Mouse (Mus musculus): ENCODE measurements at regions not wholly inside any gene's neighbourhood (a gene's known extent, or its start where the extent isn't known, plus 50 kb on each side); places are given as distances from the start of the nearest gene placed in this dataset.
"Not testable (repeated sequence)": the region's sequence is repeated elsewhere in the genome, so short reads cannot be mapped to it uniquely, and the experiment has no call there.

GRCm38 (mm10) chr9:90618154-90618553 is 347.6 kb upstream of the Tbc1d2b start:
- Histone ChIP-seq H3K36me3 (ENCODE audit: control insufficient read depth, insufficient read depth, low read length) (no peaks in the 10 kb centered on the region), H3K4me3 (ENCODE audit: low read depth, low read length) (no peak overlapping the region), H3K4me1 (ENCODE audit: control insufficient read depth, insufficient read depth, low read length) (no peaks in the 10 kb centered on the region), H3K9ac (ENCODE audit: low read depth, low read length) (no peak overlapping the region), H3K4me2 (no peak overlapping the region), H3K27me3 (ENCODE audit: control insufficient read depth, insufficient read depth, low read length) (no peaks in the 10 kb centered on the region), H3K27ac (ENCODE audit: low read depth, low read length) (no peak overlapping the region), H3K9me3 (replicated peaks; ENCODE audit: control insufficient read depth, low read length) (no peaks in the 10 kb centered on the region)
- ATAC-seq (replicated peaks; ENCODE audit: insufficient number of reproducible peaks, low FRiP score, low TSS enrichment), result no peak
- WGBS (ENCODE audit: insufficient replicate concordance), result 82% methylated on average over 7 of the region's 7 CpGs

- Histone ChIP-seq H3K36me3 (ENCODE audit: control insufficient read depth, insufficient read depth, low read length) (no peaks in the 10 kb centered on the region), H3K27me3 (ENCODE audit: control insufficient read depth, insufficient read depth, low read length) (no peaks in the 10 kb centered on the region), H3K4me3 (ENCODE audit: low read depth, low read length) (no peak overlapping the region), H3K9me3 (replicated peaks; ENCODE audit: control insufficient read depth, low read length) (no peaks in the 10 kb centered on the region), H3K27ac (ENCODE audit: low read depth, low read length) (no peak overlapping the region), H3K4me2 (no peak overlapping the region), H3K9ac (ENCODE audit: low read depth, low read length) (no peak overlapping the region), H3K4me1 (ENCODE audit: control insufficient read depth, insufficient read depth, low read length) (no peaks in the 10 kb centered on the region)
- ATAC-seq (replicated peaks; ENCODE audit: insufficient number of reproducible peaks, low FRiP score, low TSS enrichment), result no peak
- WGBS (ENCODE audit: insufficient replicate concordance), result 69% methylated on average over 4 of the region's 4 CpGs
Observed at GRCm38 (mm10) chr9:90597894-90598293, 327.3 kb upstream of the Tbc1d2b start.

- WGBS (ENCODE audit: insufficient replicate concordance), result 79% methylated on average over 1 of the region's 1 CpGs
- ATAC-seq (replicated peaks; ENCODE audit: insufficient number of reproducible peaks, low FRiP score, low TSS enrichment), result no peak
- H3K9ac ChIP-seq (ENCODE audit: low read depth, low read length), result no peak overlapping the region
- no peak overlapping the region for H3K4me2 ChIP-seq
- H3K27ac ChIP-seq (ENCODE audit: low read depth, low read length), result no peak overlapping the region
- no peaks in the 10 kb centered on the region for H3K4me1 ChIP-seq (ENCODE audit: control insufficient read depth, insufficient read depth, low read length)
- no peaks in the 10 kb centered on the region for H3K27me3 ChIP-seq (ENCODE audit: control insufficient read depth, insufficient read depth, low read length)
- H3K4me3 ChIP-seq (ENCODE audit: low read depth, low read length), result no peak overlapping the region
- no peaks in the 10 kb centered on the region for H3K9me3 ChIP-seq (replicated peaks; ENCODE audit: control insufficient read depth, low read length)
- H3K36me3 ChIP-seq (ENCODE audit: control insufficient read depth, insufficient read depth, low read length), result no peaks in the 10 kb centered on the region
Observed at GRCm38 (mm10) chr9:90556742-90557141, 286.1 kb upstream of the Tbc1d2b start.

- Histone ChIP-seq H3K27ac (ENCODE audit: low read depth, low read length) (no peak overlapping the region), H3K4me1 (ENCODE audit: control insufficient read depth, insufficient read depth, low read length) (no peaks in the 10 kb centered on the region), H3K4me3 (ENCODE audit: low read depth, low read length) (no peak overlapping the region), H3K36me3 (ENCODE audit: control insufficient read depth, insufficient read depth, low read length) (no peaks in the 10 kb centered on the region), H3K4me2 (no peak overlapping the region), H3K9ac (ENCODE audit: low read depth, low read length) (no peak overlapping the region), H3K9me3 (replicated peaks; ENCODE audit: control insufficient read depth, low read length) (no peaks in the 10 kb centered on the region), H3K27me3 (ENCODE audit: control insufficient read depth, insufficient read depth, low read length) (no peaks in the 10 kb centered on the region)
- no peak for ATAC-seq (replicated peaks; ENCODE audit: insufficient number of reproducible peaks, low FRiP score, low TSS enrichment)
- WGBS (ENCODE audit: insufficient replicate concordance), result 65% methylated on average over 3 of the region's 3 CpGs
Observed at GRCm38 (mm10) chr9:90556216-90556615, 285.6 kb upstream of the Tbc1d2b start.

GRCm38 (mm10) chr9:90547931-90548330 is 277.3 kb upstream of the Tbc1d2b start:
- H3K9me3 ChIP-seq (replicated peaks; ENCODE audit: control insufficient read depth, low read length), result no peaks in the 10 kb centered on the region
- H3K27ac ChIP-seq (ENCODE audit: low read depth, low read length), result no peak overlapping the region
- no peak for ATAC-seq (replicated peaks; ENCODE audit: insufficient number of reproducible peaks, low FRiP score, low TSS enrichment)
- WGBS (ENCODE audit: insufficient replicate concordance), result 60% methylated on average over 1 of the region's 1 CpGs
- no peaks in the 10 kb centered on the region for H3K27me3 ChIP-seq (ENCODE audit: control insufficient read depth, insufficient read depth, low read length)
- no peak overlapping the region for H3K4me3 ChIP-seq (ENCODE audit: low read depth, low read length)
- H3K4me1 ChIP-seq (ENCODE audit: control insufficient read depth, insufficient read depth, low read length), result no peaks in the 10 kb centered on the region
- no peak overlapping the region for H3K9ac ChIP-seq (ENCODE audit: low read depth, low read length)
- H3K36me3 ChIP-seq (ENCODE audit: control insufficient read depth, insufficient read depth, low read length), result no peaks in the 10 kb centered on the region
- no peak overlapping the region for H3K4me2 ChIP-seq

GRCm38 (mm10) chr9:90546720-90547119 is 276.1 kb upstream of the Tbc1d2b start:
- no peak overlapping the region for H3K4me2 ChIP-seq
- no peaks in the 10 kb centered on the region for H3K27me3 ChIP-seq (ENCODE audit: control insufficient read depth, insufficient read depth, low read length)
- no peak for ATAC-seq (replicated peaks; ENCODE audit: insufficient number of reproducible peaks, low FRiP score, low TSS enrichment)
- H3K9me3 ChIP-seq (replicated peaks; ENCODE audit: control insufficient read depth, low read length), result no peaks in the 10 kb centered on the region
- no peaks in the 10 kb centered on the region for H3K4me1 ChIP-seq (ENCODE audit: control insufficient read depth, insufficient read depth, low read length)
- H3K27ac ChIP-seq (ENCODE audit: low read depth, low read length), result no peak overlapping the region
- no peak overlapping the region for H3K9ac ChIP-seq (ENCODE audit: low read depth, low read length)
- H3K36me3 ChIP-seq (ENCODE audit: control insufficient read depth, insufficient read depth, low read length), result no peaks in the 10 kb centered on the region
- no peak overlapping the region for H3K4me3 ChIP-seq (ENCODE audit: low read depth, low read length)

GRCm38 (mm10) chr9:90537683-90538082 is 267.1 kb upstream of the Tbc1d2b start:
- not testable (repeated sequence) for H3K9me3 ChIP-seq (replicated peaks; ENCODE audit: control insufficient read depth, low read length); H3K36me3 ChIP-seq (ENCODE audit: control insufficient read depth, insufficient read depth, low read length); H3K9ac ChIP-seq (ENCODE audit: low read depth, low read length); H3K4me1 ChIP-seq (ENCODE audit: control insufficient read depth, insufficient read depth, low read length); H3K27me3 ChIP-seq (ENCODE audit: control insufficient read depth, insufficient read depth, low read length); H3K27ac ChIP-seq (ENCODE audit: low read depth, low read length); ATAC-seq (replicated peaks; ENCODE audit: insufficient number of reproducible peaks, low FRiP score, low TSS enrichment); H3K4me2 ChIP-seq; H3K4me3 ChIP-seq (ENCODE audit: low read depth, low read length)
- 68% methylated on average over 8 of the region's 8 CpGs for WGBS (ENCODE audit: insufficient replicate concordance)

- Histone ChIP-seq H3K4me2 (no peak overlapping the region), H3K27ac (ENCODE audit: low read depth, low read length) (no peak overlapping the region), H3K9me3 (replicated peaks; ENCODE audit: control insufficient read depth, low read length) (no peaks in the 10 kb centered on the region), H3K4me1 (ENCODE audit: control insufficient read depth, insufficient read depth, low read length) (no peaks in the 10 kb centered on the region), H3K36me3 (ENCODE audit: control insufficient read depth, insufficient read depth, low read length) (no peaks in the 10 kb centered on the region), H3K27me3 (ENCODE audit: control insufficient read depth, insufficient read depth, low read length) (no peaks in the 10 kb centered on the region), H3K4me3 (ENCODE audit: low read depth, low read length) (no peak overlapping the region), H3K9ac (ENCODE audit: low read depth, low read length) (no peak overlapping the region)
- ATAC-seq (replicated peaks; ENCODE audit: insufficient number of reproducible peaks, low FRiP score, low TSS enrichment), result no peak
Observed at GRCm38 (mm10) chr9:90533372-90533771, 262.8 kb upstream of the Tbc1d2b start.

- ATAC-seq (replicated peaks; ENCODE audit: insufficient number of reproducible peaks, low FRiP score, low TSS enrichment), result no peak
- Histone ChIP-seq H3K9me3 (replicated peaks; ENCODE audit: control insufficient read depth, low read length) (no peaks in the 10 kb centered on the region), H3K9ac (ENCODE audit: low read depth, low read length) (no peak overlapping the region), H3K4me1 (ENCODE audit: control insufficient read depth, insufficient read depth, low read length) (no peaks in the 10 kb centered on the region), H3K36me3 (ENCODE audit: control insufficient read depth, insufficient read depth, low read length) (no peaks in the 10 kb centered on the region), H3K4me2 (no peak overlapping the region), H3K27ac (ENCODE audit: low read depth, low read length) (no peak overlapping the region), H3K4me3 (ENCODE audit: low read depth, low read length) (no peak overlapping the region), H3K27me3 (ENCODE audit: control insufficient read depth, insufficient read depth, low read length) (no peaks in the 10 kb centered on the region)
- 81% methylated on average over 3 of the region's 3 CpGs for WGBS (ENCODE audit: insufficient replicate concordance)
Observed at GRCm38 (mm10) chr9:90521186-90521585, 250.6 kb upstream of the Tbc1d2b start.

All from heart, embryonic 11.5 days (tissue).